Mouse (Mus musculus) left cerebral cortex, adult 2 months (tissue): ENCODE data around the gene Rnf166. TPM values are rescaled to one million over a fixed set of nuclear protein-coding genes. Genes with fewer than 3 reads are reported as not detected.

ENCODE experiments used
- DNase-seq, 2 experiments: peaks; one replicate each; pipeline ENCODE4 v3.0.0; 2021 to 2022; ENCODE audit warnings: low spot score in 2 of 2, mixed read lengths in 1 of 2; ENCODE audit errors: extremely low spot score in 1 of 2
- H3K27ac ChIP-seq: fragments of 200-600 bp; 2 replicates; pipeline ENCODE4 v1.8.1; 2022
- H3K4me3 ChIP-seq: fragments of 200-600 bp; 2 replicates; pipeline ENCODE4 v1.8.1; 2022
- CTCF ChIP-seq: fragments of 200-600 bp; IDR thresholded peaks from 2 replicates; pipeline ENCODE4 v1.8.1; 2022; ENCODE audit warnings: antibody characterized with exemption, mild to moderate bottlenecking, moderate library complexity
- intact Hi-C: fragments of 180-260 bp; cut with DNase I; formaldehyde crosslinking; loops from one replicate; pipeline ENCODE4 v1.15.1; 2025
- total RNA-seq, 2 experiments: library from RNA; stranded (reverse); gene quantifications; 2 replicates each; pipeline ENCODE4 v1.2.3; 2021

Rnf166 gene
- total RNA-seq, 2 experiments from 2014 or later = 37.6 to 37.9 TPM

DNA sequence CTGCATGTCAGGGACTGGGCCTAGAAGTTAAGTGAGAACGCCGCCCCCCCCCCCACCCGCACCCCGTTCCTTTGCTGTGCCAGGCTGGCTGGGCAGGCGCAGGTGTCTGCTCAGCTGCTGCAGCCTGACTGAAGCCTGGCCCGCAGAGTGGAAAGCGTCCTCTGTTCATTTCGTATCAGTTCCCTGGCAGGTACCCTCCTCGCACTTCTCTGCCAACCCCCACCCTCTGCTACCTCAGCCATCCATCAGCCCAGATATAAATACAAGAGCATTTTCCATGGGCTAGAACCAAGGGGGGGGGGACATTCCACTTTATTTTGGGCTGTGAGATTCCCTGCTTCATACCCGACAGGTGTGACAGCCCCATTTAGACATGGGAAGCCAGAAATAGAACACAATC is 23.7 kb downstream of the Rnf166 start:
- intact Hi-C loops = no loop called here
- no peak overlapping the region for H3K4me3 ChIP-seq
- DNase-seq = no peak
- no peak overlapping the region for H3K27ac ChIP-seq
- TF ChIP-seq CTCF = no peak

DNA sequence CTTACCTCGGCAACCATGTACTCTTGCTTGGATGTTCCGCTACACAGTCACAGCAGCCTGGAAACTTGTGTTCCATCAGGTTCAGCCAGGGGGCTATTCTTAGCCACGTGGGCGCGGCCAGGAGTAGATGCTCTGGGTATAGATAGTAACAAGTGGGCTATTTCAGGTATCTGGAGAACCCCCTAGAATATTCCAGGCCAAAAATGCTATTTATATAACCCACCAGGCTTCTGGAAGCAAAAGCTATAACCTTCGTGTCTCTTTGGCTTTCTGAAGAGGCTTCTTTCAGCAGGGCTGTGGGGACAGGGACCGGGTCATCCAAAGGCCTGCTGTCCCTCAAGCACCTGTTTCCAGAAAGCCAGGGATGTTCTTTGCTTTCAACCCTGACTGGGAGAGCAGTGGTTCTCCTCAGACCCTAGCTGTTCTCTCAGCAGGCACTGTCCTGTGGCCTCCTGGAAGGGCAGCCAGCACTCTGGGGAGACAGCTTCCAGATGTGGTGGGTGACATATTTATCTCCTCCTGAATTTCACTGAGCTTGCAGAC is 24.6 kb downstream of the Rnf166 start:
- no peak for TF ChIP-seq CTCF
- intact Hi-C loops = no loop called here
- H3K4me3 ChIP-seq = no peak overlapping the region
- H3K27ac ChIP-seq = no peak overlapping the region
- DNase-seq = no peak

DNA sequence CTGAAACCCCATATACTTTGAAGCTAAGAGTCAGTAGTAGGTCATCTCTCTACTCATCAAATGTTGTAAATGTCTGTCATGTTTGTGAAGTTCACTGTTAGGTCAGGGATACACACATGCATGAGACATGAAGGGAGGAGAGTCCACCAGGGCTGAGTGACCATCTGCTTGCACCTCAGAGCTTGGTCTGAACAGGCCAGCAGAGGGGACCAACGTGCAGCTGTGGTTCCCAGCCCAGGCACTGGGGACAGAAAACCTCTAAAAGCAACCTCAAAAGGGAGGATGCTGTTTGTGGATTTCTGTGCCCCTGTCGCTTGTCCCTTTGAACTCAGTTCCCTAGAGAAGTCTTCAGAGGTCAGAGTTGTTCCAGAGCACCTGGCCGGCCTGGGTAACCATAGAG is 30.7 kb downstream of the Rnf166 start:
- peak; percentile 7 for TF ChIP-seq CTCF
- H3K27ac ChIP-seq = peak overlapping the region; percentile 9
- intact Hi-C loops = no loop called here
- peak overlapping the region; percentile 69; the same call in 1 of the 2 replicates for H3K4me3 ChIP-seq
- no peak for DNase-seq

DNA sequence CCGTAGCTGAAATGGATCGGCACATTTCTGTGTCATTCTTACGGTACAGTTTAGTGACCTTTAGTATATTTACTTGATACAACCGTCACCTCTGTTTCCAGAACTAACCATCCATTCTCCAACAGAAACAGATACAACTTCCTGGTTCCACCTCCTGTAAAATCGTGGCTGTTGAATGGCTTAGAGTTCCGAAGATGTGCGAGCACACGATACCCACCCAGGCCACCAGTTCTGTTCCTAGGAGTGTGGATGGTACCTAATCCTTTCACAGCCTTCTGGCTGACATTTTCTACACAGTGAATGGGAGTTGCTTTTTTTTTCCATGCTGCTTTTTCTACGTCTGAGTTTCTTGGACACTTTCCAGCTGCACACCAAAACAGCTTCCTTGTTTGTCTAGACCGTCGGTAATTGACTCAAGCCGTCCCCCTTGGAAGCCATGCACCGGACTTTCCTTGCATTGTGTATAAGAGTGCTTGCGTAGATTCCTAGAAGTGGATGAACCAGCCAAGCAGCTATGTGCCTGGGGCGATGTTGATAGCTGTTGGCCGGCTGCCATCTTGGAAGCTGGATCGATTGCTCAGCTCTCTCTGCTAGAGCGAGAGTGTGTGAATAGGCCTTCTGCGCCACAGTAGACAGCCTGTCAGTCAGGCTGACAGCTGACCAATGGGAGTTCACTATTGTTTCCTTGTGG is 31.7 kb downstream of the Rnf166 start:
- intact Hi-C loops = loop anchor here (5.0 kb wide), 2 partner anchors 67 to 162 kb away; partner anchors contain the start of genes Zc3h18 and Zfpm1
- H3K27ac ChIP-seq = peak overlapping the region; percentile 97
- H3K4me3 ChIP-seq = peak overlapping the region; percentile 69
- DNase-seq = peak; percentile 66 to 77
- no peak for TF ChIP-seq CTCF

DNA sequence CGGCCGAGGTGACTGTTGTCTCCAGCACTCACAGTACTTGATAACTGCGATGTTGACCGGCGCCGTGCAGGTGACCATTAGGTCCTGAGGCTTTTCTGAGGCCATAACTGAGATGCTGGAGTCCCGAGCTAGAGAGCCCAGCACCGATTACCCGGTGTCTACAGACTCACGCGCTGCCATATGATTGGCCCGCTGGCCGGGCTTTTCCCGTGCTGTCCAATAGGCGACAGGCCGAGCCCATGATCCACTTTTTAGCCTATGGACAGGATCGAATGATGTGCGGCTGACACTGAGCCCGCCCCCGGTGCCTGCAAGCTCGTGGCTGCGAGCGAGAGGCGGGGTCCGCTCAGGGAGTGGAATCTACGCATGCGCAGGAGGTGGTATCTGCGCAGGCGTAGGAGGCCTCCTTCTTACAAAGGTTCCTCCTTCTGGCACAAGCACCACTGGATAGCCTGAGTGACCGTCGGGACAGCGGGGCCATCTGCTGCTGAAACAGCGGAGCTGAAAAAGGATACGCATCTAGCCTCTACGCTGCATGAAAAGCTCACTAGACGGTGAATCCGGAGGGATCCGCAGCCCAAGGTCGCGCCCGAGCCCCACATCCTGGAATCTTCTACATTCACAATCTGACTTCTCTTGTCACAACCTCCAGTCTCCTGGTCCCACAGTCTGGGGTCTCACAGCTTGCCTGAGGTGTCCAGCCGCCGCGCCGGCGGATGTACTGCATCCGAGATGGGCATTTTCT is 32.4 kb downstream of the Rnf166 start, which contains the start of gene Mvd:
Gene Mvd (minus strand): TSS at position 161 of the 745 bp plus-strand sequence.
- Histone ChIP-seq H3K4me3 (peak within 1 kb of the TSS; percentile 69), H3K27ac (peak within 1 kb of the TSS; percentile 97)
- intact Hi-C loops = loop anchor here (1.0 to 5.0 kb wide), 3 partner anchors 33 to 161 kb away; partner anchors contain the start of genes Ctu2, Rnf166, Zc3h18 and Zfpm1
- peak; percentile 98 to 99 for DNase-seq
- TF ChIP-seq CTCF = peak; percentile 20

DNA sequence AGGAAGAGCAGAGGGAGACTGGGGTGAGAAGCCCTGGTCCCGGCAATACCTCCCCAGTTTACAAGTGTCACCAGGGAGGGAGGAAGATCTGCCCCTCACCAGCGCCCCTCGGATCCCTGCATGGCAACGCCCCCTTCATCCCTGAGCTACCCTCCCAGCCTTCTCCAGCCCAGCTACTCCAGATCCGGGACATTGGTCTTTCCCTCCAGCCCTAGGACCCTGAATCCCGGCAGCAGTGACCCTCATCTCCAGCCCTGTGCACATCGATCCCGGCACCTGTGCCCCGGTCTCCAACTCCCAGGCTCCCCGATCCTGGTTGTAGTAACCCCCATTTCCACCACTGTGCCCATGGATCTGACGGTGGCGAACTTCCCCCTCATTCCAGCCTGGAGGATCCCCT is 33.1 kb downstream of the Rnf166 start:
- no peak for DNase-seq
- TF ChIP-seq CTCF = no peak
- Histone ChIP-seq H3K4me3 (peak overlapping the region; percentile 69), H3K27ac (peak overlapping the region; percentile 58)
- intact Hi-C loops = loop anchor here (1.0 to 5.0 kb wide), 3 partner anchors 34 to 160 kb away; partner anchors contain the start of genes Ctu2, Rnf166, Zc3h18 and Zfpm1

DNA sequence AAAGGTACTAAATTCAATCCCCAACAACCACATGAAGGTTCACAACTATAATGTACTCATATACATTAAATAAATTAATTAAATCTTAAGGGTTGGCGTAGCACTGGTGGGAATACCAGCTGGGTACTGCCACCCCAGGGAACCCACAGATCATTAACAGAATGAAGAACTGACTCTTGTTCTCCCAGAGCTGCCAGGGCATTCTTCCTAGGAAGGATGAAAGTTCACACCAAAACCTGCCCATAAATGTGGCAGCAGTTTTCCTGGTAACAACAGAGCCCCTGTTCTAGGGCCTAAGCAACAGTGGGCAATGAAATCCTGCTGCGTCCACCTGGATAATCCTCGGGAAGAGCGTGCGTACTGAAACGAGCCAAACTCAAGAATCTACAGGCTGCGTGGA is 33.5 kb downstream of the Rnf166 start:
- TF ChIP-seq CTCF = no peak
- no peak for DNase-seq
- intact Hi-C loops = loop anchor here (5.0 kb wide), 2 partner anchors 65 to 160 kb away; partner anchors contain the start of genes Zc3h18 and Zfpm1
- Histone ChIP-seq H3K4me3 (peak overlapping the region; percentile 69), H3K27ac (no peak overlapping the region)

DNA sequence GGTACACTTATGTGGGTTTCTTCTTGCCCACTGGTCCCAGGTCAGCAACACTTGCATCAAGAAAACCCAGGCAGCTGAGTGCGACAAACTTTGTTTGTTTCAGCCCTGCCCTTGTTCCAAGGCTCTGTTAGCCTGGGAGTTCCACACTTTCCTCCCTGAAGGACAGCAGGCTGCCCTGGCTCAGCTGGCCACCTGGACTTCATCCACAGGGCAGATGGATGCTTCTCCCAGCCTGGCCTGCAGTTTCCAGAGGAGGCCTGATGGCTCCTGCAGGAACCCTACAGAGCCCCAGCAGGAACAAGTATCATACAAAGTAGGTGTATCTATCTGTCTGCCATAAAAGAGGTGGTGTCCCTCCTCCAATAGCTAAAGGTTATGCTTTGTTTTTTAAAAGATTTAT is 34.5 kb downstream of the Rnf166 start:
- no peak overlapping the region for H3K4me3 ChIP-seq
- no peak for DNase-seq
- intact Hi-C loops = loop anchor here (5.0 kb wide), 2 partner anchors 64 to 159 kb away; partner anchors contain the start of genes Zc3h18 and Zfpm1
- no peak overlapping the region for H3K27ac ChIP-seq
- no peak for TF ChIP-seq CTCF

DNA sequence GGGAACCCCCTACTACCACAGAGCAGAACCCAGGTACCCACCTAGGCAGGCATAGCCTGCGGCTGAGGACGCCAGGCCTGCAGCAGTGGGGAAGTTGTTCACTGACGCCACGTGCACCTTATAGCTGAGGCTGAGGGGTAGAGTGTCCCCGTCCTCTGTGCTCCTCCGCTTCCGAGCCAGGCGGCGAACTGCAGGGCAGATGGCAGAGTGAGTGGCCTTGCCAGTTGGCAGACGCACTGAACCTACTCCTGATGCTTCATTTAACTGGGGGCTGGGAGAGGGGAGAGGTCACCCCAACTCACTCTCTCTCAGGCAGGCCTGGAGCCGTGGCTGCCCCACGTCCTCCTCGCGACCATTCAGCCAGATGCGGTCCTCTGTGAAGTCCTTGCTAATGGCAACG is 36.5 kb downstream of the Rnf166 start:
- Histone ChIP-seq H3K27ac (no peak overlapping the region), H3K4me3 (no peak overlapping the region)
- no peak for DNase-seq
- intact Hi-C loops = no loop called here
- TF ChIP-seq CTCF = no peak

DNA sequence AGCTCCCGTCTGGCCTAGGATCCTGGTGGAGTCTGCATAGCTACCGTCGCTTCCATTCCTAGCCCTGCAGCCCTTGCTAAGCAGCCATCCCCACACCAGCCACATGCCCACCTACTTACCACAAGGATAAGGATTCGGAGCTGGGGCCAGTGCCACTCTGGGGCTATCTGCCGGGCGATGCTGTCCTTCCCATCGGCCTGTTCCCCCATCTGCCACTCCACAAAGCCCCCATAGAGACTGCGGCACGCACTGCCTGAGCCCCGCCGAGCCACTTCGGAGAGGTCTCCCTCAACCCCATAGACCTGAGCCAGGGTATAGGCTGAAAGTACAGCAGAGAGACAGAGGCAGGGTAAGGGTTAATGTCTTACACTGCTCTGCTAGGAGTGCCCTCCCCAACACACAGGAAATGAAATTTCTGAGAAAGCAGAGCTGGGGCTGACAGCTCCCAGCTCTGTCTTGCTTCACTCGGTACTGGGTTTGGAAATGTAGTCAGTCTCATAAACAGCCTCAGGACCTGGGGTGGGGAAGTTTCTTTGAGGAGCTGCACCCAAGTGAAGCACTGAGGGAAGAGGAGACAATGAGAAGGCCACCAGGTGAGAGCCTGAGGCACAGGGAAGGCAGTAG is 38.0 kb downstream of the Rnf166 start:
- TF ChIP-seq CTCF = no peak
- intact Hi-C loops = no loop called here
- Histone ChIP-seq H3K27ac (no peak overlapping the region), H3K4me3 (no peak overlapping the region)
- DNase-seq = no peak

DNA sequence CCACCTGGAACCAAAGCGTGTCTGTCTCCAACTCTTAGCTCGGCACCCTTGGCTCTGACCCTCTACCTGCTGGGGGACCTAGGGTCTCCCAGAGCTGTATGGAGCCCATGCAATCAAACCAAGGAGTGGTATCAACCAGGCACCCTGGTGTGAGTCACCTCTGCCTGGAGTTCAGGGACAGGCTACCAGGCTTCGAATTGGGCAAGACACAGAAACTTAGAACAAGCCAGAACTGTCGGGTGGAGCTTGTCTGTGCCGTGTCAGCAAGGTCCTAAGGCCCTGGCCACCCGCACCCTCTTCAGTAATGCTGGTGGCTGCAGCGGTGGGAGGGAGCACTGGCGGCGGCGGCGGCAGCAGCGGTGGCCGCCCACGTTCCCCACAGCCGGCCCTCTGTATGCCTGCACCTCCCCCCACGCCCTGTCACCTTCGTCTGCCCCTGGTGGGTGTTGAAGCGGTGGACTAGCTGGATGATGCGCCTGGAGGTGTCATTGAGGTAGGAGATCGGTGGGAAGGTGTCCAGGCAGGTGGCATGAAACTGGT is 39.2 kb downstream of the Rnf166 start:
- no peak for TF ChIP-seq CTCF
- intact Hi-C loops = no loop called here
- DNase-seq = no peak
- no peak overlapping the region for H3K4me3 ChIP-seq
- H3K27ac ChIP-seq = no peak overlapping the region
